Mouse (Mus musculus) liver, adult 2 months (tissue): Measurements from ENCODE around the gene Rnf126.

ENCODE experiments used
- CTCF ChIP-seq: fragments of 200-500 bp; IDR thresholded peaks from 2 replicates; pipeline ENCODE4 v1.5.1; 2011; ENCODE audit warnings: low read depth, low read length, control low read depth
- POLR2A ChIP-seq: fragments of 200-500 bp; IDR thresholded peaks from 2 replicates; pipeline ENCODE4 v1.6.1; 2011; ENCODE audit warnings: low read length, control low read depth; ENCODE audit not compliant: insufficient read depth; ENCODE audit errors: extremely low read depth

DNA sequence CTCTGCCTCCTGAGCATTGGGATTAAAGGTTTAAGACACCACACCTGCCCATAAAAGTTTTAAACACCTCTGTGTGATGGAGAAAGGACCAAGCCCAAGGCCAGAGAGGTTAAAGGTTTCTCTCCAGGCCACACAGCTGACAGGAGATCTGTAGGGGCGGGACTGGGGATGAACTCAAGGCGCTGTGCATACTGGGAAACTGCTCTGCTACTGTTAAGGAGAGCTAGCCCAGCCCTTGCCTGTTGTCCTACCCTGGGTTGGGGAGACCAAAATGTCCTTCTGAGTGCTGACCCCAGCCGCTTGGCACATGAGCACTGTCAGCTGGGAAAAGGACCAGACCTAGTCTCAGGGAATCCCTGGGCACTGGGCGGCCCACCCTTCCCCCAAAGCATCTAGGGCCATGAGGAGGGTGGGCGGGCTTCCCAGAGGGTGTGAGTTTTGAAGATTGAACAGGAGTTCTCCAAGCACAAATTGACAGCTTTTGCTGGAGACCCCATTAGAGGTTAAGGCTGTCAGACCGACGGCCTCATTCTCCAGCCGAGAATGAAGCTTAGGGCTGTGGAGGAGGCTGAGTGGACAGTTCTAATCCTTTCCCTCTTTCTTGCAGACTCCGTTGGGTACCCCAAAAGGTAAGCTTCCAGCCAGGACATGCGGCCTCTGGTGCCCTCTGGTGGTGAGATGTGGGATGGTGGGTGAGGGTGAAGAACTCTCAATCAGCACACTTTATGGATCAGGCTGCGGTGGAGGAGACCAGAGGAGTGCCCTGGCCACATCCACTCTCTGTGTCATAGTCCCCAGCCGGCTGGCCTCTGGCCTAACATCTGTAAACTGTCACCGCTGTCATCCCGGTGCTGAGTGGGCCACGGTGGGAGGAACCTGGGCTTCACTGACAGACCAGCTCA lies 45.2 kb upstream of the Rnf126 start:
- TF ChIP-seq POLR2A (no peak), CTCF (peak; percentile 99)
